Mouse (Mus musculus) naive thymus-derived CD4-positive, alpha-beta T cell, adult 5 months (primary cell): ENCODE measurements around the gene Bco2. TPM values are rescaled to one million over a fixed set of nuclear protein-coding genes. Genes with fewer than 3 reads are reported as not detected.

Experiments used
- polyA plus RNA-seq: library from polyadenylated mRNA; unstranded; fragments of 100-300 nt; shearing (Covaris generic); gene quantifications from one replicate; pipeline ENCODE4 v1.2.1, GENCODE M21; 2017

Gene Bco2
- not detected for polyA plus RNA-seq

DNA sequence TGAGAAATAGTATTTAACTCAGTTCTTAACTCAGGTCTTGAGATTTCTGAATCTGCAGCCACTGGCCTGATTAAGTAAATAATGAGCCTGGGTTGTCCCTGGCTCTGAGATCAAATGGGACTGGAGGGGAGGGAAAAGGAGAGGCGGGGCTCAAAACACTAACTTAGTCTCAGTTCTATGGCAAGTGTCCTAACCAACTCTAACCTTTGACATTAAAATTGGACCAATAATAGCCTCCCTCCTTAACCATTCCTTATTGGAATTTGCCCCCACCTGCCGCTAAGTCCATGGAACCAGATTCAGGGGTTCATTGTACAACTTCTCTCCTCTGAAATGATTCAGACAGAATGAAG, at the start of gene Bco2:
Bco2 (minus strand) TSS at position 88 of the 353 bp plus-strand sequence.

DNA sequence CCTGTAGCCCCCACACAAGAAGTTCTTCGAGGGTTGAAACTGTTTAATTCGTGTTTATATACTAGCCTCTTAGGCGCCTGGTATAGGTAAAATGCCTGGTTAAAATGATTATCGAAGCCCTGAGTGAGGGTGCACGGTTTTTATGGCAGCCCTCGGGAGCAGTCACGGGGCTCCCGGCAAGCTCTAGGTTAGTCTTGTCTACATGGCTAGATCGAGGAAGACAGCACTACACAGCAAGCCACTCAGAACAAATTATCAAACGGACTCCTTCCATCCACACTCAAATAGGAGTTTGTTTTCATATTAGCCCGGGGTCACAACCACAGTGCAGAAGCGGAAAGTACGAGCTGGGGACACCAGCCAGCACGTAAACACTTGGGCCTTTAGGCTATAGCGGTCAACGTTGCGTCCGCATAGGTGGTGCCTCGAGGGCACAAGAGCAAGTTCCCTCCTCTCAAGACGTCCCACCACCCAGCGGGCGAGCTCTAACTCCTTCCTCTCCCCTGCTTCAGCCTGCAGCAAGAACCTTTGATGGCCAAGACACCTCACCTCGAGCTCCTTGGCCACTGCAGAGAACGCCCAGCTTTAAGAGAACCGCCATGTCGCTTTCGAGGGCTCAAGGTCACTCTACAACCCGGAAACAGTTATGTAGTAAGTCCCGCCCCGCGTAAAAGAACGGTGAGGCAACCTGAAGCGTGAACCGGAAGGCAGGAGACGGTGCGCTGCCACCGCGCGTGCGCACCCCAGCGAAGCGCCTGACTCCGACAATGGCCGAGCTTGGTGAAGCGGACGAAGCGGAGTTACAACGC, 48.4 kb upstream of the Bco2 start, which contains the start of the genes Sdhd and Timm8b:
Sdhd (minus strand) TSS at position 624 of the 809 bp plus-strand sequence.
Timm8b (plus strand) TSS at position 722 of the 809 bp plus-strand sequence.

GRCm38 (mm10) chr9:50561145-50561917, 6.3 kb upstream of the Bco2 start, which contains the start of gene Tex12:
TSS of gene Tex12 (minus strand) at chr9:50561325.

DNA sequence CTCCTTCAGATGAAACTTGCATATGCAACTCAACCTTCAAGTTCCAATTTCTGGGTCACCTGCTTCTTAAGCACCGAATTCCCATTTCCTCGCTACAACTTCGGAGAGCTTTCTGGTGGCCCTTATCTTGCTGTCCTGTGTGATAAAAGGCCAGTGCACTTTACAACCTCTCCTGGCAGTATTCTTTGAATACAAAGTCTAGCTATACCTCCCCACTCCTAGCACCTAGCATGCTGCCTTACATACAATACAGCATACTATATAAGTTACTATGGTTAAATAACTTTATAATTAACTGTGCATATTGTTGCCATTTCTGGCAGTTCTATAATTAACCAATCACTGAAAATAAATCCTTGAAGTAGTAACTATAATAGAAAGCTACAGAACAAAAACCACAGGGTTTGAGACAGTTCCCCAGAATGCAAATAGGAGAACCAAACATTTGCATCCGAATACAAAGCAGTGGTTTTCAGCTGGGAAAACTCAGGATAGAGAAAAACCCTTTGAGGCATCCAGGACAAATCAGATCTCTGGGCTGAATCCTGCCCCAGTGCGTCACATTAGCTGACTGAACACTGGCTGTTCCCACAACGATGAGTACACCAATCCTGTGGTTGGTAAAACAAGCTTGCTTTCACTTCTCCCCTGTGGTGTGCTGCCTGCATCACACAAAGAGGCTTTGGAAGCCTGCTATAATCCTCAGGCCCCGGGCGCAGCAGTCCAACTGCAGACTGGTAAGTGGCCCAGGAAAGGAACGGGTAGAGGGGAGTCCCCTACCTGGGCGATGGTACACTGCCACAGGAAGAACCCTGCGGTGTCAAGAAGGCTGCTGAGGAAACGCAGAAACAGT, 514 bp downstream of the Bco2 start, which contains the start of gene Il18:
Il18 (plus strand) TSS at position 587 of the 853 bp plus-strand sequence.

DNA sequence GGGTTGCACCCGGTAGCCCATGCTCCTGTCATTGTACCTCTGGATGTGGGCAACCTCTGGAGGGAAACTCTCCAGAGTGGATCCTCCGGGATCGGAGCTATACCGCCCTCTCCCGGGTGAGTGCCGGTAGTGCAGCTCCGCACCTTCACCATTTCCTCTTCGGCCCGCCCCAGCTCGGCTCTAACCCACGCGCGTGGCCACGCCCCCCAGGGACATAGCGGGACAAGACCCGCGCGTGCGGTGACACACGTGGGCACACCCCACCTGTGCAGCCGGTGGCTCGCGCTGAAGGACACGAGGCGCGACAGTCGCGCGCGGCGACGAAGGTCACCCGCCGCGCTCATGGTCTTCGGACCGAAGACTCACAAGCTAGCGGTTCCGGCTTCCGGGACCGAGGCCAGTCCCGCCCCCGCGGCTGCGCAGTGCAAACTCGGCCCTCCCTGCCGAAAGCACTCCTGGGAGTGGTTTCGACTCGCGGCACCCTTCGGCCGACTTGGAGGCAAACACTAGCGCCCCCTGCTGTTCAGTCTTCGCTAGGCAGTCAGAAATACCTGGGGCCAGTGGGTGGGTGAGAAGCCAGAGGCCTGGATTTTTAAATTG, 26.6 kb downstream of the Bco2 start, which contains the start of gene Pts:
Pts (minus strand) TSS at position 432 of the 600 bp plus-strand sequence.

GRCm38 (mm10) chr9:50494311-50494710, 60.7 kb downstream of the Bco2 start, which contains the start of gene Plet1:
TSS of gene Plet1 (plus strand) at chr9:50494525.

Other genes starting within 250 kb of the Bco2 start
- gene Rpl10-ps3, start 210.2 kb downstream of the Bco2 start, polyA plus RNA-seq = 726 TPM
- 0.50 TPM for gene Plet1, start 60.7 kb downstream of the Bco2 start, polyA plus RNA-seq
- gene Pts, start 26.5 kb downstream of the Bco2 start, polyA plus RNA-seq = 67.3 TPM
- not detected for gene Il18, start 354 bp downstream of the Bco2 start, polyA plus RNA-seq
- gene Tex12, start 6.1 kb upstream of the Bco2 start, polyA plus RNA-seq = not detected
- gene Sdhd, start 48.6 kb upstream of the Bco2 start, polyA plus RNA-seq = 121 TPM
- 60.8 TPM for gene Timm8b, start 48.7 kb upstream of the Bco2 start, polyA plus RNA-seq
- gene Pih1d2, start 62.1 kb upstream of the Bco2 start, polyA plus RNA-seq = 0.45 TPM
- gene Nkapd1, start 62.3 kb upstream of the Bco2 start, polyA plus RNA-seq = 24.3 TPM
- gene Dlat, start 104.6 kb upstream of the Bco2 start, polyA plus RNA-seq = 37.1 TPM
- not detected for gene Dixdc1, start 184.3 kb upstream of the Bco2 start, polyA plus RNA-seq
- not detected for gene 2310030G06Rik, start 191.4 kb upstream of the Bco2 start, polyA plus RNA-seq
- not detected for gene Cryab, start 196.1 kb upstream of the Bco2 start, polyA plus RNA-seq
- gene Hspb2, start 197.2 kb upstream of the Bco2 start, polyA plus RNA-seq = not detected
- gene Fdxacb1, start 213.1 kb upstream of the Bco2 start, polyA plus RNA-seq = 7.6 TPM
- 22.7 TPM for gene Alg9, start 219.8 kb upstream of the Bco2 start, polyA plus RNA-seq
- gene 1110032A03Rik, start 220.3 kb upstream of the Bco2 start, polyA plus RNA-seq = 8.6 TPM